Mouse (Mus musculus): ENCODE data around the gene Nqo1.

Gene Nqo1

GRCm38 (mm10) chr8:107404057-107404456, 1.1 kb upstream of the Nqo1 start:
- no peak for DNase-seq (ENCODE audit: low spot score)

- no peak for DNase-seq (ENCODE audit: low spot score)
Observed at GRCm38 (mm10) chr8:107401866-107402265, 1.1 kb downstream of the Nqo1 start.

GRCm38 (mm10) chr8:107399495-107399894, 3.5 kb downstream of the Nqo1 start:
- DNase-seq (ENCODE audit: low spot score): no peak

GRCm38 (mm10) chr8:107397665-107398064, 5.3 kb downstream of the Nqo1 start:
- DNase-seq (ENCODE audit: low spot score): no peak

- no peak for DNase-seq (ENCODE audit: low spot score)
Observed at GRCm38 (mm10) chr8:107396106-107396670, 6.8 kb downstream of the Nqo1 start.

- DNase-seq (ENCODE audit: low spot score): no peak
Observed at GRCm38 (mm10) chr8:107395397-107395796, 7.6 kb downstream of the Nqo1 start.

- DNase-seq (ENCODE audit: low spot score): no peak
Observed at GRCm38 (mm10) chr8:107391136-107391516, 11.9 kb downstream of the Nqo1 start.

GRCm38 (mm10) chr8:107390476-107391135, 12.4 kb downstream of the Nqo1 start:
- no peak for DNase-seq (ENCODE audit: low spot score)

- no peak for DNase-seq (ENCODE audit: low spot score)
Observed at GRCm38 (mm10) chr8:107389557-107389956, 13.4 kb downstream of the Nqo1 start.

- no peak for DNase-seq (ENCODE audit: low spot score)
Observed at GRCm38 (mm10) chr8:107387861-107388260, 15.1 kb downstream of the Nqo1 start.

GRCm38 (mm10) chr8:107386642-107387041, 16.4 kb downstream of the Nqo1 start:
- DNase-seq (ENCODE audit: low spot score): no peak

GRCm38 (mm10) chr8:107386171-107386570, 16.8 kb downstream of the Nqo1 start:
- no peak for DNase-seq (ENCODE audit: low spot score)

- DNase-seq (ENCODE audit: low spot score): no peak
Observed at GRCm38 (mm10) chr8:107385063-107385462, 17.9 kb downstream of the Nqo1 start.

GRCm38 (mm10) chr8:107384651-107385050, 18.4 kb downstream of the Nqo1 start:
- no peak for DNase-seq (ENCODE audit: low spot score)

- no peak for DNase-seq (ENCODE audit: low spot score)
Observed at GRCm38 (mm10) chr8:107382898-107383297, 20.1 kb downstream of the Nqo1 start.

GRCm38 (mm10) chr8:107381666-107382065, 21.3 kb downstream of the Nqo1 start:
- DNase-seq (ENCODE audit: low spot score): no peak

GRCm38 (mm10) chr8:107380734-107381133, 22.3 kb downstream of the Nqo1 start:
- DNase-seq (ENCODE audit: low spot score): no peak

- DNase-seq (ENCODE audit: low spot score): no peak
Observed at GRCm38 (mm10) chr8:107377346-107377745, 25.7 kb downstream of the Nqo1 start.

GRCm38 (mm10) chr8:107370311-107370710, 32.7 kb downstream of the Nqo1 start:
- no peak for DNase-seq (ENCODE audit: low spot score)

All from left cerebral cortex, adult 11 months (tissue).